Mouse (Mus musculus): Measurements from ENCODE around the gene Emcn. TPM values are rescaled to one million over a fixed set of nuclear protein-coding genes. Genes with fewer than 3 reads are reported as not detected.

Gene Emcn
- polyA plus RNA-seq, 1 experiment from 2014 or later = 2.1 TPM

DNA sequence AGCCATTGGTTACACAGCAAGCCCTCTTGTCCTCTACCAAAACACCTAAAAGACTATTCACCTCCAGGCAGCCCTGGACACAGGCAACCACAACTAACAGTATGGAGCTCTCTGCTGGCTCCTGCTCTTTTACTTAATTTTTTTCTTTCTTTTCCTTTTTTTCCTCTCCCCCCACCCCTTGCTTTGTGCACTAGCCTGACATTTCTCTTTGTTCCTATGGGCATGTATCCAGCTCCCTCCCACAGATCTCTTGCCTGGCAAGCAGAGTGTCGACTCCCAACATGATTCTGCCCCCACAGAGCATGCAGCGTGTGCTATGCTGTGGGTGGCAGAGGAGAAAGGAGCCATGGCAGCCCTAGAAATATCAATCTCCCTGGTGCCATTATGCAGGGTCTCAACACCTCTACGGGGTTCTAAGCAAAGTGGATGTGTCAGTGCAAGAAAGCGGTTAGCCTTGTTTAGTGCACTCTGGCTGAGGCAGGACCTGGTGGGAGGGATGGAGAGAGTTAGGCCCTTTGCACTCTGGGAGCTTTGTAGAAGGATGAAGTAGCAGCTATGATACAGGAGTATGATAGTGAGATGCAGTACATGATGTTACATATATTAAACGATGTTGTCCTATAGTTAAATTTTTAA lies 74.7 kb downstream of the Emcn start:
- H3K27ac ChIP-seq (replicated peaks) = no peak overlapping the region
- no peaks in the 10 kb centered on the region for H3K27me3 ChIP-seq
- no peaks in the 10 kb centered on the region for H3K36me3 ChIP-seq (replicated peaks)
- WGBS (ENCODE audit: insufficient replicate concordance) = 60% methylated on average over 5 of the region's 5 CpGs
- H3K9ac ChIP-seq = no peak overlapping the region
- H3K4me1 ChIP-seq (replicated peaks) = no peaks in the 10 kb centered on the region
- H3K4me2 ChIP-seq = no peak overlapping the region
- no peak for ATAC-seq (ENCODE audit: insufficient read depth)
- no peak overlapping the region for H3K4me3 ChIP-seq (replicated peaks)
- no peaks in the 10 kb centered on the region for H3K9me3 ChIP-seq (replicated peaks)

GRCm38 (mm10) chr3:137418636-137419035 lies 77.8 kb downstream of the Emcn start:
- H3K9me3 ChIP-seq (replicated peaks) = no peaks in the 10 kb centered on the region
- no peaks in the 10 kb centered on the region for H3K27me3 ChIP-seq
- H3K4me1 ChIP-seq (replicated peaks) = no peaks in the 10 kb centered on the region
- no peak for ATAC-seq (ENCODE audit: insufficient read depth)
- 51% methylated on average over 4 of the region's 4 CpGs for WGBS (ENCODE audit: insufficient replicate concordance)
- no peaks in the 10 kb centered on the region for H3K36me3 ChIP-seq (replicated peaks)
- no peak overlapping the region for H3K4me3 ChIP-seq (replicated peaks)
- H3K4me2 ChIP-seq = no peak overlapping the region
- H3K9ac ChIP-seq = no peak overlapping the region
- H3K27ac ChIP-seq (replicated peaks) = no peak overlapping the region

- H3K27me3 ChIP-seq = no peaks in the 10 kb centered on the region
- H3K27ac ChIP-seq (replicated peaks) = no peak overlapping the region
Measured at GRCm38 (mm10) chr3:137429516-137429915, 88.6 kb downstream of the Emcn start.

DNA sequence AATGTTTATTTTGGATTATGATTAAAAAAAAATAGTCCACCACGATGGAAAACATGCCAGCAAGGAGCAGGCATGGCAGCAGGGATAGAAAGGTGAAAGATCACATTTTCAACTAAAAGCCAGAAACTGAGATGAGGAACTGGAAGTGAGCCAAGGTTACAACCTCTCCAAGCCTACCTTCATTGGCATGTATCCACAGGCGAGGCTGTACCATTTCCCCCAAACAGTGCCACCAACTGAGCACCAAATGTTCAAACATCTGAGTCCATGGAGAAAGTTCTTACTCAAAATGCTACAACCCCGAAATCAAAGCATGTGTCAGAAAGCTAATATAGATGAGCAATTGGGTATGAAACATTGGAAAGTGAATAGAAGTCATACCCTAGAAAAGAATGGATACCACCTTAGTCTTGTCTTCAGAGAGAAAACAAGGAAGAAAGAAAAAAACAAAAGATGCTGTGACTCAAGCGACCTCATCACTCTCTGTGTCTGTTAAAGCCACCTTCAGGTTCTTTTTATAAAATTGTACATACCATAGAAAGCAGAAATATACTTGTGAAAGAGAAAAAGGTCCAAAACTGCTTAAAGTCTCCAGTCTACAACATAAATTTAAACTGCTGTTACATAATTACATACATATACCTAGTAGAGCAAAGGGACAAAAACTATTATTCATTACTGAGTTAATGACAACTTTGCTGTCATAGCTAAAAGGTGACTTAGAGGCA lies 124.2 kb downstream of the Emcn start:
- H3K4me1 ChIP-seq (replicated peaks) = no peaks in the 10 kb centered on the region
- H3K27me3 ChIP-seq = no peaks in the 10 kb centered on the region
- no peak for ATAC-seq (ENCODE audit: insufficient read depth)
- no peak overlapping the region for H3K4me3 ChIP-seq (replicated peaks)
- H3K9me3 ChIP-seq (replicated peaks) = no peaks in the 10 kb centered on the region
- no peak overlapping the region for H3K27ac ChIP-seq (replicated peaks)
- no peak overlapping the region for H3K4me2 ChIP-seq
- 40% methylated on average over 4 of the region's 4 CpGs for WGBS (ENCODE audit: insufficient replicate concordance)
- H3K36me3 ChIP-seq (replicated peaks) = no peaks in the 10 kb centered on the region
- H3K9ac ChIP-seq = no peak overlapping the region

More at GRCm38 (mm10) chr3:137429516-137429915, 88.6 kb downstream of the Emcn start:
- 79% methylated on average over 6 of the region's 6 CpGs for WGBS (ENCODE audit: insufficient replicate concordance)
- ATAC-seq (ENCODE audit: insufficient read depth) = no peak
- Histone ChIP-seq H3K4me3 (replicated peaks) (no peak overlapping the region), H3K4me1 (replicated peaks) (no peaks in the 10 kb centered on the region), H3K9ac (no peak overlapping the region), H3K4me2 (no peak overlapping the region), H3K36me3 (replicated peaks) (no peaks in the 10 kb centered on the region), H3K9me3 (replicated peaks) (no peaks in the 10 kb centered on the region)

DNA sequence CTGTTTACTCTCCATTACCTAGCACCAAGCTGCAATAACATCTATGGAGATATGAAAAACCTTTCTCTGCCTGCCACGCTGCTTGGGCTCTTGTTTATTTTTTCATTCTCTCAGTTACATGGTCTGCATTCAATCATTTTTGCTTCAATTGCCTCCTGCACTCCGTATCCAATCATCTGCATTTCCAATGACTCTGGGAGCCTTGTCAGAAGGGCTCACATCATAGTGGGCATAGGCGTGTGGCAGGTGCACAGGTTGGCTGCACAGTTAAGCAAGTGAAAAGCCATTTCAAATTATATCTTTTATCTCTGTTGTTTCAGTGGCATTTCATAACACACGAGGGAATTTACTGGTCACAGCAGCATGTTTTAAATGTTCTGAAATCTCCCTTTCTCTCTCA lies 125.1 kb downstream of the Emcn start:
- Histone ChIP-seq H3K4me3 (replicated peaks) (no peak overlapping the region), H3K27me3 (no peaks in the 10 kb centered on the region), H3K27ac (replicated peaks) (no peak overlapping the region), H3K9ac (no peak overlapping the region), H3K36me3 (replicated peaks) (no peaks in the 10 kb centered on the region), H3K4me1 (replicated peaks) (no peaks in the 10 kb centered on the region), H3K4me2 (no peak overlapping the region), H3K9me3 (replicated peaks) (no peaks in the 10 kb centered on the region)
- no peak for ATAC-seq (ENCODE audit: insufficient read depth)
- 44% methylated on average over 4 of the region's 4 CpGs for WGBS (ENCODE audit: insufficient replicate concordance)

DNA sequence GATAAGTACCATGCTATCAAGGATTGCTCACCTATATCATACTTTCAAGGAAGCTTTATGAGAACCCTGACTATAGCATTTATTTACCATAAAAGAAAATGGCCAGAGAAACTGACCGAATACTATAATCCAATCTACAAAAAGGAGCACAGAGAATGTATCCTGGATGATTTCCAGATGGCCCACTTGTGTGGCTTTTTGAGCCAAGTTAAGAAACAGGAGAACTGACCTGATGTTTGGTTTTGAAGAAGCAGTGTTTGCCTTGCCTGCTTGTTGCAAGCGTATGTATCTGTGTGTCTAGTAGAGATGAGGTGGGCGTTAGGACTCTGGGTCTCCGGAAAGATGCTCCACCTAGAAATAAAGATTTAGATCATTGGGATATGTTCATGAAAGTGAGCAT lies 125.9 kb downstream of the Emcn start:
- Histone ChIP-seq H3K27ac (replicated peaks) (no peak overlapping the region), H3K4me1 (replicated peaks) (no peaks in the 10 kb centered on the region), H3K4me3 (replicated peaks) (no peak overlapping the region), H3K27me3 (no peaks in the 10 kb centered on the region), H3K36me3 (replicated peaks) (no peaks in the 10 kb centered on the region), H3K9ac (no peak overlapping the region), H3K4me2 (no peak overlapping the region), H3K9me3 (replicated peaks) (no peaks in the 10 kb centered on the region)
- no peak for ATAC-seq (ENCODE audit: insufficient read depth)
- 72% methylated on average over 4 of the region's 4 CpGs for WGBS (ENCODE audit: insufficient replicate concordance)

DNA sequence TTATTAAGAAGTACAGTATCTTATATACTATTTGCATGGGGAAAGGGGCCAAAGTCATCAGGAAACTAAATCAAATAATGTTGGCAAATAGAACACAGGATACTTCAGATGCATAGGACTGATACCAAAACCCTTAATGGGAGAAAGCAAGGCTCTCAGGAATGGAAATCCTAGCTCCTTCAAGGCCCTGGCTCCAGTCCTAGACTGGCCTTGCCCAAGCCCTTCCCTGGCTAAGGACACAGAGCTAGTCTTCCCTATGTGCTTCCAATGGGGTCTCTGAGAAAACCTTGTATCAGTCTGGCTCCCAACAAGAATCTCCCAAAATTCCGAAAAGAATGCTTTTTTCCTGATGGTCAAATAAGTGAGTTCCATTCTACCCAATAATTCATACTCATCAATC lies 126.5 kb downstream of the Emcn start:
- Histone ChIP-seq H3K9ac (no peak overlapping the region), H3K4me3 (replicated peaks) (no peak overlapping the region), H3K27ac (replicated peaks) (no peak overlapping the region), H3K4me1 (replicated peaks) (no peaks in the 10 kb centered on the region), H3K36me3 (replicated peaks) (no peaks in the 10 kb centered on the region), H3K9me3 (replicated peaks) (no peaks in the 10 kb centered on the region), H3K27me3 (no peaks in the 10 kb centered on the region), H3K4me2 (no peak overlapping the region)
- no peak for ATAC-seq (ENCODE audit: insufficient read depth)
- WGBS (ENCODE audit: insufficient replicate concordance) = 59% methylated on average over 1 of the region's 1 CpGs

DNA sequence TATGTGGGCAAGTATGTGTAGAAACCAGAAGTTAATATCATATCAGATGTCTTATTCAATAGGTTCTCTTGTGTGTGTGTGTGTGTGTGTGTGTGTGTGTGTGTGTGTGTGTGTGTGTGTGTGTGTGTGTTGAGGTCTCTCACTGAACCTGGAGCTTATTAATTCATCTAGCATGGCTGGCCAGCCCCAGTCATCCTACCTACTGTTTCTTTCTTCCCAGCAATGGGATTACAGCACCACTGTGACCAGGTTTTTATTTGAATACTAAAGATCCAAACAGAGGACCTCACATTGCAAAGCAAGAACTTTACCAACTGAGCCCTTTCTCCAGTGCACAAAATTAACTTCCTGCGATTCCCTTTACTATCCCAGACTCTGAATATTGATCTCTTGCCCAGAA lies 131.3 kb downstream of the Emcn start:
- H3K4me2 ChIP-seq = no peak overlapping the region
- H3K27ac ChIP-seq (replicated peaks) = no peak overlapping the region
- H3K4me1 ChIP-seq (replicated peaks) = no peaks in the 10 kb centered on the region
- no peak overlapping the region for H3K4me3 ChIP-seq (replicated peaks)
- no peaks in the 10 kb centered on the region for H3K27me3 ChIP-seq
- no peaks in the 10 kb centered on the region for H3K9me3 ChIP-seq (replicated peaks)
- 52% methylated on average over 1 of the region's 1 CpGs for WGBS (ENCODE audit: insufficient replicate concordance)
- ATAC-seq (ENCODE audit: insufficient read depth) = no peak
- H3K36me3 ChIP-seq (replicated peaks) = no peaks in the 10 kb centered on the region
- H3K9ac ChIP-seq = no peak overlapping the region

DNA sequence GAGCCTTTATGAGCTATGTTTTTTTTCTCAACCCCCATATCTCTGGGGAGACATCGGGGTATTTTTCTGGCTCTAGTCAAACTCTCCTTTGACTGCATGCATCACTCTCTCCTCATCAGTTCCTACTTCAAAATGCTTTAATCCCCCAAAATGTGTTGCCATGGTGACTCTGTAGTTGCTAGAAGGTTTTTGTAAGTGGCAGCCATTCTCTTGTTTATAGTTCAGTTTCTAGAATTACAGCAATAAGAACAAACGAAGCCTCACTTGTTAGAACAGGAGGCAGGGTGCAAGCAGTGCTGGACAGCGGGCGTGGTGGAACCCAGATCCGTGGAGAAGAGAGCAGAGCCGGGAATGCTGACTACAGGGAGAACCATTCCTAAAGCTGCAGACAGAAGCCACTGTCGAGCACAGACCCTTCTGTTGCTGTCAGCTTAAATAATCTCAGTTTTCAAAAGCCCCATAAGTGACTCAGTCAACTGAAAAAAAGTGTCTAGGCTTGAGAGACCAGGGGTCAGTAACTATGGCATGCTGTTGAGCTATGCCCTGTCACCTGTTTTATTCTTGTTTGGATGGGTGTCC lies 139.0 kb downstream of the Emcn start:
- Histone ChIP-seq H3K4me3 (replicated peaks) (no peak overlapping the region), H3K36me3 (replicated peaks) (no peaks in the 10 kb centered on the region), H3K4me1 (replicated peaks) (no peaks in the 10 kb centered on the region), H3K9me3 (replicated peaks) (no peaks in the 10 kb centered on the region), H3K9ac (no peak overlapping the region), H3K27ac (replicated peaks) (no peak overlapping the region), H3K4me2 (no peak overlapping the region), H3K27me3 (no peaks in the 10 kb centered on the region)
- 53% methylated on average over 7 of the region's 7 CpGs for WGBS (ENCODE audit: insufficient replicate concordance)
- ATAC-seq (ENCODE audit: insufficient read depth) = no peak

DNA sequence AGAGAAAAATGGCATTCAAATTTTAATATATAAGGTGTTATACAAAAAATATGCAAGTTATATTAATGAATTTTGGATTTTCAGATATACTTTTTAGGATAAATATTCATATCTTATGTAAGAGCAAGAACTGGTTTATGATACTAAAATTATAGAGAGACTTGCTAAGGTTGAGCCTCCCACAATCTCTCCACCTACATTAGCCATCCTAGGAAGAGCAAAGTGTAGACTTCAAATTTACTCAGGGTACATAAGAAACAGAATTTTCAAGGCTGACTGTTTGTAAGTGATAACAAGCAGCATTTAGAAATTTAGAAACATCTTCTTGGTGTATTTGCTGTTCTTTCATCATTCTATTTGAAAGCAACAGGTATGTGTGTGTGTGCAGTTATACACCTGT lies 140.3 kb downstream of the Emcn start:
- Histone ChIP-seq H3K4me2 (no peak overlapping the region), H3K36me3 (replicated peaks) (no peaks in the 10 kb centered on the region), H3K4me3 (replicated peaks) (no peak overlapping the region), H3K9ac (no peak overlapping the region), H3K4me1 (replicated peaks) (no peaks in the 10 kb centered on the region), H3K27me3 (no peaks in the 10 kb centered on the region), H3K9me3 (replicated peaks) (no peaks in the 10 kb centered on the region), H3K27ac (replicated peaks) (no peak overlapping the region)
- no peak for ATAC-seq (ENCODE audit: insufficient read depth)
